Mouse (Mus musculus) CD8-positive naive resting alpha-beta T cell, adult 2 months (primary cell): Measurements from ENCODE around the gene Nckipsd.
A peak's percentile ranks its signal among the peaks of the same experiment; 100 is the strongest.

ENCODE experiments used
- DNase-seq, 2 experiments: peaks; one replicate each; pipeline ENCODE4 v3.0.0; 2022; ENCODE audit warnings: low read depth in 2 of 2, low spot score in 2 of 2

Nckipsd gene

GRCm38 (mm10) chr9:108842989-108843388, 34.8 kb downstream of the Nckipsd start:
- DNase-seq, result no peak

- DNase-seq, result no peak
These were observed 37.2 kb downstream of the Nckipsd start for GRCm38 (mm10) chr9:108845390-108845789.

- DNase-seq, result no peak
These were observed 39.2 kb downstream of the Nckipsd start for GRCm38 (mm10) chr9:108847374-108847773.

DNA sequence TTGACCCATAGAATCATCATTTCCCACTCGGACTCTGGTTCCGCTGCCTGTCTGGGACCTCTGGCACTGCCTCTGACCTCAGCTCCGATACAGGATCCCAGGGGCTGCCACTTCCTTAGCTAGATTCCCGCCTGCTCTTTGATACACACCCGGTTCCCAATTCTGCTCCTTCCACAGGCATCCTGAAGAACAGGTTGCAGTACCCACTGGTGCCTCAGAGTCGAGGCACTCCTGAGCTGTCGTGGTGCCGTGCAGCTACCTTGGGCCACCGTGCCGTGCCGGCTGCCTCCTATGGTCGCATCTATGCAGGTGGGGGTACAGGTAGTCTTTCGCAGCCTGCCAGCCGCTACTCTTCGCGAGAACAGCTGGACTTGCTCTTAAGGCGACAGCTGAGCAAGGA, 40.3 kb downstream of the Nckipsd start:
- no peak for DNase-seq

GRCm38 (mm10) chr9:108852976-108853375, 44.8 kb downstream of the Nckipsd start, which contains the start of gene Slc26a6:
Gene Slc26a6, plus strand, starts transcription at chr9:108853283.
- DNase-seq, result no peak

DNA sequence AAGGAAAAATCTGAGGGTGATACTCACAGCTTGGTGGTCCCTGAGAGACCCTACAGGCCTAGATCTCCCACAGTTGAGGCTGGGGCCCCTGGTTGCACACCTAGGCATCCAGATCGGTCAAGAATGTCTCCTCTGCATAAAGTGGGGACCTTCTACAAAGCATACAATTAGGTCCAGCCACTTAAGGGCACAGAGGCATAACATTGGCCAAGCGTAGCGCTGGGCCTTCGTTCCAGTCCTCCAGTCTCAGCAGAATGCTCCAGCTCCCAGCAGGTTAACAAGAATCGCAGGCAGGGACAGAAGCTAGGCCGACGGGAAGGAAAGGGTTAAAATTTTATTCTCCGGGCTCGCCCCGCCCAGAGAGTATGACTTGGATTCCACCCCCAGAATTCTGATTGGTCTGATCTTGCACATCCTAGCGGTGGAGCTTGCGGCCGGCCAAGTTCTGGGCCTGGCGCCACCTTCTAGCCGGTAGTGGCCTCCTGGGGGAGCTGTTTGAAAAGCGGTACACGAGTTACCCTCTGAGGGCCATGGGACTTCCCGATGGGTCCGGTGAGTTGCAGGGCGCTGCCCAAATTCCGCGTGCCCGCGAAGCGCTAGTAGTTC, 45.6 kb downstream of the Nckipsd start:
- DNase-seq, result peak; percentile 81 to 82

DNA sequence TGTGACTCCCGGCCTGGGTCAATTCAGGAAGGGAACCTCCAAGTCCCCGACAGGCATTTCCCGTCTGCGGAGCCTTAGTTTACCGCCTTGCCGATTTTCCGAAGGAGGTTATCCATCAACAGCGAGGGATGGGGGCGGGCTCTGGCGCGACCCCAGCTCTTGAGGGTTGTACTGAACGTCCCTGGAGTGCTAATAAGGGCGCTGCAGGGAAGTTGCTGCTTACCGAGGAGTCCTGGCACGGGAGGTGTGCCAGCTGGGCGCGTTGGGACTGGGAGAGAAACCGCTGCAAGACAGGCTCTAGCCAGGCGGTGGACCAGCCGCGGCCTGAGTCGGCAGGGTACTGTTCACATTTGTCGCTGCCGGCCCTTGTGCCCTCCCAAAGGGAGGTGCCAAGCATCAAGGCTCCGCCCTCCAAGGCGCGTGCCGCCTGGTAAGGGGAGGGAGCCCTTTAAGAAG, 46.1 kb downstream of the Nckipsd start:
- DNase-seq, result peak; percentile 63 to 79

DNA sequence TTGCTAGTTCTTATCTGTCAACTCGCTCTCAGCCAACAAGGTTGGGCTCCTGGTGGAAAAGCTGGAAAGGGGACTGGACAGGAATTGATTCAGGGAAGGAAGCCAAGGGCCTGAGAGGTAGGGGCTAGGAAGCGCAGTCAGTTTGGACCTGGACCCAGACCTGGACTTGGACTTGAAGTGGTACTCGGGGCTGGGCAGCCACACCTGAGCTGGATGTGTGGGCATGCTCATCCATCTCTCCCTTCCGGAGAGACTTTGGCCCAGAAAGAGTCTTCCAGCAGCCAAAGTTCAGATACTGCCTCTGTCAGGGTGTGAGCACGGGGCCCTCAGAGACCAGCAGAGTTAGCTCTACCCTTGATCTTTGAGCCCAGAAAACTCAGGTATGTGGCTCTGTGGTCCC, 47.2 kb downstream of the Nckipsd start:
- no peak for DNase-seq

GRCm38 (mm10) chr9:108858792-108859527, 50.8 kb downstream of the Nckipsd start:
- DNase-seq, result no peak
